Mouse (Mus musculus): ENCODE data around the gene Zfp385c. TPM values are rescaled to one million over a fixed set of nuclear protein-coding genes. Genes with fewer than 3 reads are reported as not detected.
A peak's percentile ranks its signal among the peaks of the same experiment; 100 is the strongest.
"Not testable (repeated sequence)": the region's sequence is repeated elsewhere in the genome, so short reads cannot be mapped to it uniquely, and the experiment has no call there.

Zfp385c gene
- polyA plus RNA-seq, 2 experiments from 2014 or later: 0.23 TPM; not detected in 1

GRCm38 (mm10) chr11:100687265-100687664, 5.0 kb downstream of the Zfp385c start:
- no peak for ATAC-seq

- ATAC-seq: no peak
These were observed 6.9 kb downstream of the Zfp385c start for GRCm38 (mm10) chr11:100685371-100685770.

- ATAC-seq: no peak
These were observed 8.2 kb downstream of the Zfp385c start for GRCm38 (mm10) chr11:100684084-100684483.

- no peak for ATAC-seq
These were observed 9.7 kb downstream of the Zfp385c start for GRCm38 (mm10) chr11:100682526-100682925.

- no peak for ATAC-seq
These were observed 10.4 kb downstream of the Zfp385c start for GRCm38 (mm10) chr11:100681826-100682225.

- ATAC-seq: no peak
These were observed 14.4 kb downstream of the Zfp385c start for GRCm38 (mm10) chr11:100677810-100678209.

- no peak for ATAC-seq
These were observed 19.1 kb downstream of the Zfp385c start for GRCm38 (mm10) chr11:100673169-100673568.

- ATAC-seq: no peak
These were observed 20.3 kb downstream of the Zfp385c start for GRCm38 (mm10) chr11:100671956-100672355.

GRCm38 (mm10) chr11:100671049-100671448, 21.2 kb downstream of the Zfp385c start:
- no peak for ATAC-seq

- ATAC-seq: no peak
These were observed 32.4 kb downstream of the Zfp385c start for GRCm38 (mm10) chr11:100659806-100660205.

GRCm38 (mm10) chr11:100656458-100656857, 35.8 kb downstream of the Zfp385c start:
- ATAC-seq: no peak

- not testable (repeated sequence) for ATAC-seq
These were observed 36.7 kb downstream of the Zfp385c start for GRCm38 (mm10) chr11:100655589-100655988.

- ATAC-seq: no peak
These were observed 40.5 kb downstream of the Zfp385c start for GRCm38 (mm10) chr11:100651748-100652147.

GRCm38 (mm10) chr11:100651205-100651604, 41.0 kb downstream of the Zfp385c start:
- no peak for ATAC-seq

- no peak for ATAC-seq
These were observed 43.9 kb downstream of the Zfp385c start for GRCm38 (mm10) chr11:100648405-100648804.

- ATAC-seq: no peak
These were observed 46.0 kb downstream of the Zfp385c start for GRCm38 (mm10) chr11:100646265-100646664.

- ATAC-seq: no peak
These were observed 48.4 kb downstream of the Zfp385c start for GRCm38 (mm10) chr11:100643612-100644575.

GRCm38 (mm10) chr11:100640159-100640906, 51.9 kb downstream of the Zfp385c start:
- no peak for ATAC-seq

- ATAC-seq: no peak
These were observed 57.7 kb downstream of the Zfp385c start for GRCm38 (mm10) chr11:100634530-100634929.

GRCm38 (mm10) chr11:100628862-100629352, 63.3 kb downstream of the Zfp385c start:
- ATAC-seq: no peak

GRCm38 (mm10) chr11:100628056-100628455, 64.2 kb downstream of the Zfp385c start:
- ATAC-seq: no peak

GRCm38 (mm10) chr11:100626701-100627195, 65.5 kb downstream of the Zfp385c start:
- ATAC-seq: peak; percentile 46

Measured in CD4-positive, CD25-positive, alpha-beta regulatory T cell, adult 4 months (primary cell).